Mouse (Mus musculus): Measurements from ENCODE around the gene Sept5.

DNA sequence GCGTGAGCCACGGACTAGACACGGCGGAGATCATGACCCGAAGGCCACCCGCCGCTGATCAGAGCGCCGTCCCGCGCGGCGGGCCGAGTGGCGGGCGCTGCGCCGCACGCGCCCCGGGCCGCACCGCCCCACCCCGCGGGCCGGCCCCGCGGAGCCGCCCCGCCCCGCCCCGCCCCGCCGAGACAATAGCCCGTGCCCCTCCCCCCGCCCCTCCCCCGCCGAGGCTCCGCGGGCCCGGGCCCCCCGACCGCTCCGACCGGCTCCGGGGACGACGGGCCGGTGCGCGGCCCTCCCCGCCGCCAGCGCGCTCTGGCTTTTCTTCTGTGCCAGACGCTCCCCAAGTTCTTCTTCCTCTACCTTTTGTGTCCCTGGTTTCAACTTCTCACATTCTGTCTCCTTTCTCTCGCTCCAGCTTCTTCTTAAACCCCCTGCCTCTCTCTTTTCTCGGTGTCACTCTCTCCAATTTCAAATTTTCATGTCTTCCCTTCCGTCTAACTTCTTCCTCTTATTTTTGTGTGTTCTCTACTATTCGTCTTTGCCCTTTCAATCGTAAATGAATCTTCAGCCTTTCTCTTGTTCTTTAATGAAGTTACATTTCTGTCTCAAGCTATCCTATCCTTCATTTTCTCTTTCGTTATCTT, 42.7 kb downstream of the Sept5 start:
- TF ChIP-seq CTCF (IDR thresholded peaks at IDR 0.05; ENCODE audit: extremely low read depth, insufficient read depth, low read length), result no peak
- TF ChIP-seq POLR2A (IDR thresholded peaks at IDR 0.05; ENCODE audit: extremely low read depth, insufficient read depth, low read length), result no peak

Measured in cortical plate, adult 2 months (tissue).